Mouse (Mus musculus) midbrain, postnatal 0 days (tissue): ENCODE results near the gene Slc7a5. TPM values are rescaled to one million over a fixed set of nuclear protein-coding genes. Genes with fewer than 3 reads are reported as not detected.

Source experiments
- ATAC-seq: fragments of 200-750 bp; cut with Nextera tagmentation; 2 replicates; pipeline ENCODE4 v1.8.0; 2017; ENCODE audit warnings: moderate number of reproducible peaks, mild to moderate bottlenecking, moderate TSS enrichment, moderate library complexity; ENCODE audit not compliant: low FRiP score
- DNase-seq: peaks from one replicate; pipeline ENCODE4 v3.0.0-alpha.2; 2015; ENCODE audit warnings: low spot score
- H3K27ac ChIP-seq: fragments of 300-500 bp; sonication (generic); 2 replicates; pipeline ENCODE4 v1.5.1; 2014; ENCODE audit warnings: low read depth, mild to moderate bottlenecking, low read length, mixed read lengths
- H3K27me3 ChIP-seq: fragments of 300-500 bp; sonication (generic); 2 replicates; pipeline ENCODE4 v1.6.1; 2014; ENCODE audit warnings: low read length, control low read depth, mixed read lengths; ENCODE audit not compliant: insufficient read depth
- H3K36me3 ChIP-seq: fragments of 300-500 bp; sonication (generic); 2 replicates; pipeline ENCODE4 v1.6.1; 2014; ENCODE audit warnings: low read length, control low read depth, mixed read lengths; ENCODE audit not compliant: insufficient read depth
- H3K4me1 ChIP-seq: fragments of 300-500 bp; sonication (generic); 2 replicates; pipeline ENCODE4 v1.6.1; 2014; ENCODE audit warnings: mild to moderate bottlenecking, control low read depth, antibody characterized with exemption, low read length, mixed read lengths; ENCODE audit not compliant: insufficient read depth
- H3K4me2 ChIP-seq: fragments of 300-500 bp; sonication (generic); 2 replicates; pipeline ENCODE4 v1.6.1; 2014; ENCODE audit warnings: low read depth, mild to moderate bottlenecking, low read length, mixed read lengths; ENCODE audit not compliant: poor library complexity, severe bottlenecking
- H3K4me3 ChIP-seq: fragments of 300-500 bp; sonication (generic); 2 replicates; pipeline ENCODE4 v1.5.1; 2014; ENCODE audit warnings: low read depth, mild to moderate bottlenecking, low read length, moderate library complexity
- H3K9ac ChIP-seq: fragments of 300-500 bp; sonication (generic); replicated peaks from 2 replicates; pipeline ENCODE4 v1.6.1; 2014; ENCODE audit warnings: mild to moderate bottlenecking, low read length, moderate library complexity, mixed read lengths; ENCODE audit not compliant: poor library complexity, severe bottlenecking
- H3K9me3 ChIP-seq: fragments of 300-500 bp; sonication (generic); 2 replicates; pipeline ENCODE4 v1.6.1; 2016; ENCODE audit warnings: low read length, control low read depth
- CTCF ChIP-seq: IDR thresholded peaks from 2 replicates; pipeline ENCODE4 v1.5.1; 2016; ENCODE audit warnings: antibody characterized with exemption, mild to moderate bottlenecking
- WGBS: fragments of 180-500 bp; shearing (Covaris S2); extraction: QIAGEN DNeasy Blood & Tissue Kit; methylation state at CpG from one replicate; pipeline ENCODE4 v1.1.7; 2014; 5-methylcytosine and 5-hydroxymethylcytosine counted together
- polyA plus RNA-seq: library from polyadenylated mRNA; unstranded; fragments of >200 nt; fragmentation: Nextera tagmentation; extraction: Ambion mirVana; gene quantifications from 2 replicates; pipeline ENCODE4 v1.2.1, GENCODE M21; 2015
- total RNA-seq: library from RNA; depleted of rRNA; stranded (reverse); fragments of >200 nt; gene quantifications from 2 replicates; pipeline ENCODE4 v1.2.3, GENCODE M21; 2014

Slc7a5 gene
- total and polyA plus RNA-seq, 2 experiments from 2014 or later, result 64.5 to 115 TPM

- Histone ChIP-seq H3K36me3 (no peaks in the 10 kb centered on the region), H3K9me3 (no peaks in the 10 kb centered on the region), H3K27me3 (no peaks in the 10 kb centered on the region), H3K27ac (no peak overlapping the region), H3K4me1 (peaks cover 5% of the 10 kb centered on the region; the same call in 1 of the 2 replicates), H3K4me2 (no peak overlapping the region), H3K9ac (no peak overlapping the region), H3K4me3 (no peak overlapping the region)
- ATAC-seq (no peak), DNase-seq (no peak)
- TF ChIP-seq CTCF, result no peak
- 69% methylated on average over 8 of the region's 8 CpGs for WGBS
These were observed 1.7 kb upstream of the Slc7a5 start for GRCm38 (mm10) chr8:121909148-121909541.

DNA sequence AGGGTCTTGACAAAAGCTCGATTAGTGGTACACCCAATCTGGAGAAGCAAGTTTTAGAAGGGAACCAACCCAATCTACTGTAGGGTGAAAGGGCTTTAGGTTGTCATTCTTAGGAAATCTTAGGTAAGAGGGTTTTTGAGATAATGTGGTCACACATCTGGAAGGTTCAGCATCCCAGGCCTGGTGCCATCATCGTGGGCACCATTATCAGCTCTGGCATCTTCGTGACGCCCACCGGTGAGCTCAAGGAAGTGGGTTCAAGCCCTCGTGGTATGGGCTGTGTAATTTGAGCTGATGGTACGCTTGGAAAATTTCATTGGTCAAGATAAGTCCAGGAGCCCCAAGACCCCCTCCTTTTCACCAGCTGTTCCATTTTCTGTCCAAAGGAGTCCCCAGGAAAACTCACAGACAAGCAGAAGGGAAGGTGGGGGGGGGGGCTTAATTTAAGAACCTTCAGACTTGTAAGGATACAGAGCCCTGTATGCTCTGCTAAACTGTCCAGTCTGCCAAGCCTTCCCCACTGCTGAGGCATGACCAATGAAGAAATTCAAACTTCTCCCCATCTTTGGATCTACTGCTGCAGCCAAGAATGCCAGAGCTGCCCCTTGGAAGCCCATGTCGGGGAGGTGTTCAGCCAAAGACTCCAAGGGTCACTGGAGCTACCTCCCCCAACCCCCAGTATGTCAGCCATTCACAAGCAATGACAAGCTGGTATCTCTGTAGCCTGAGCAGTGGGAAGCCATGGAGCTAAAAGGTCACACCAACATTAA, 1.1 kb upstream of the Slc7a5 start:
- no peak overlapping the region for H3K9ac ChIP-seq
- H3K4me3 ChIP-seq, result no peak overlapping the region
- H3K4me1 ChIP-seq, result peaks cover 5% of the 10 kb centered on the region; the same call in 1 of the 2 replicates
- H3K27me3 ChIP-seq, result no peaks in the 10 kb centered on the region
- 57% methylated on average over 8 of the region's 8 CpGs for WGBS
- TF ChIP-seq CTCF, result no peak
- H3K36me3 ChIP-seq, result no peaks in the 10 kb centered on the region
- H3K27ac ChIP-seq, result no peak overlapping the region
- H3K9me3 ChIP-seq, result no peaks in the 10 kb centered on the region
- peak overlapping the region; percentile 93; the same call in 1 of the 2 replicates for H3K4me2 ChIP-seq
- ATAC-seq, result no peak
- DNase-seq, result no peak

- DNase-seq, result peak; percentile 46
- WGBS, result under 1% methylated on average over 69 of the region's 72 CpGs
- Histone ChIP-seq H3K4me1 (peaks cover 5% of the 10 kb centered on the region; the same call in 1 of the 2 replicates), H3K36me3 (no peaks in the 10 kb centered on the region), H3K4me2 (peak overlapping the region; percentile 93), H3K9me3 (no peaks in the 10 kb centered on the region), H3K4me3 (peak overlapping the region; percentile 85), H3K9ac (peak overlapping the region; percentile 80), H3K27me3 (no peaks in the 10 kb centered on the region), H3K27ac (peak overlapping the region; percentile 59)
- ATAC-seq, result peak; percentile 67
- no peak for TF ChIP-seq CTCF
These were observed 667 bp downstream of the Slc7a5 start for GRCm38 (mm10) chr8:121906542-121907512.

DNA sequence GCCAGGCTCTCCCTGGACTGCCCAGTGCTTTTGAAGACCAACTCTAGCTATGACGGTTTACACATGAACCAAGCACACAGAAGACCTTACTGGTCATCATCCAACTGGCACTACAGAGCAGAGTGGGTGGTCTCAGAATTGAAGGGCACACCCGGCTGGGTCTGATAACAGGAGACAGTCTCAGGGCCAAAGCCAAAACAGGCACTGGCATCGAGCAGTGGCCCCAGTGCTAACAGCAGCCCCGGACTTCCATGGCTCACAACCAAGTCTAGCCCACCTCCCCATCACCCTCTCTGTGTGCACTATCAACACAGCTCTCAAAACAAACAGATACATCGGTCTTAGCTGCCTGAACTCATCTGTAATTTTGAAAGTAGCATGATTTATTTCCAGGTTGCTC, 1.6 kb downstream of the Slc7a5 start:
- H3K4me3 ChIP-seq, result peak overlapping the region; percentile 85
- peaks cover 5% of the 10 kb centered on the region; the same call in 1 of the 2 replicates for H3K4me1 ChIP-seq
- peak overlapping the region; percentile 93 for H3K4me2 ChIP-seq
- no peak overlapping the region for H3K27ac ChIP-seq
- 27% methylated on average over 5 of the region's 5 CpGs for WGBS
- no peaks in the 10 kb centered on the region for H3K27me3 ChIP-seq
- TF ChIP-seq CTCF, result no peak
- H3K9ac ChIP-seq, result peak overlapping the region; percentile 80
- ATAC-seq, result no peak
- H3K9me3 ChIP-seq, result no peaks in the 10 kb centered on the region
- no peak for DNase-seq
- no peaks in the 10 kb centered on the region for H3K36me3 ChIP-seq

GRCm38 (mm10) chr8:121905420-121905819, 2.1 kb downstream of the Slc7a5 start:
- Histone ChIP-seq H3K4me2 (peak overlapping the region; percentile 93), H3K4me3 (peak overlapping the region; percentile 85), H3K27me3 (no peaks in the 10 kb centered on the region), H3K36me3 (no peaks in the 10 kb centered on the region), H3K27ac (no peak overlapping the region), H3K9me3 (no peaks in the 10 kb centered on the region), H3K4me1 (peaks cover 5% of the 10 kb centered on the region; the same call in 1 of the 2 replicates), H3K9ac (peak overlapping the region; percentile 80)
- ATAC-seq (no peak), DNase-seq (no peak)
- WGBS, result 50% methylated on average over 1 of the region's 1 CpGs
- no peak for TF ChIP-seq CTCF
